Mouse (Mus musculus) left cerebral cortex, adult 11 months (tissue): ENCODE measurements around the gene Gm20388.

ENCODE experiments used
- DNase-seq: peaks from one replicate; pipeline ENCODE4 v3.0.0; 2022; ENCODE audit warnings: low spot score

The Gm20388 gene

GRCm38 (mm10) chr8:122526084-122526483 lies 2615.4 kb downstream of the Gm20388 start:
- DNase-seq, result no peak

DNA sequence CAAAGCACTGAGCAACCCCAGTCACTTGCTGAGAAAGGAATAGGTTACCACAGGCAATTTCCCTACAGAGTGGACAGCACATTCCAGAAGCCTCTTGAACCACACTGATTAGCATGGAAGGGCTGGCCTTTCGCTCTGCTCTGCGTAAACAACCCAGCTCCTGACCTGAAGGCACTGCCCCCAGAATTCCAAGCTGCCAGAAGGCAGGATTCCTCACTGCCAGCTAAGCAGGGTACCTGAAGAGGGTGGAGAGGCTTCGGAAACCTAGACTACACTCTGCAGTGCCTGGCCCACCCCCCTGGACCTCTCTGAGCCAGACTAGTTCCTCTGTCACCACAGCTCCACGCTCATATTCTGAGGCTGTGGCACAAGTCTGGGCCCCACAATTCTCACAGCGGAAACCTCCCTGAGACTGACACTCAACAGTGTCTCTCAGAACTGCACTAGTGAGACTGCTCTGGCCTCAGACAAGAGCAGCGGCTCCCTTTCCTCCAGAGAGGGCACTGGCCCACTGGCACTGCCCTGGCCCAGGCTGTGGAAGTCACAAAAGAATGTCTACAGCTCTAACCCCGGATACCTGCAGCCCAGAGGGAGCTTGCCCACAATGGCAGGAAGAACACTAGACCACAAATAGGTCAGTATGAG lies 2616.0 kb downstream of the Gm20388 start:
- DNase-seq, result no peak

DNA sequence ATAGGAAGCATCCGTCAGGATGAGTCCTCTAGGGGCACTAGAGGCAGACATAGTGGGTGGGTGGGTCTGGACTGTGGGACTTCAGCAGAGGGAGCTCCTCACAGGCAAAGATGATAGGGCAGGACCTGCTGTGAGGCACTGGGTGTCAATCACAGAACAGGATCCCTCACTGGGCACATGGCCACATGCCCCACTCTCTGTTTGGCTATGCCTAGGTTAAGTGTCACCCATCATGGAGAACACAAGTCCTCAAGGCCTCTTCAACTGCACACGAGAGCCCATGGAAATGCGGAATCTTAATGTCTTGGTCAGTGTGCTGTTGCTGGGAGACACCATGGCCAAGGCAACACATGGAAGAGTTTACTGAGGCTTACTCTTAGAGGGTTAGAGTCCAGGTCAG lies 2617.3 kb downstream of the Gm20388 start:
- no peak for DNase-seq

DNA sequence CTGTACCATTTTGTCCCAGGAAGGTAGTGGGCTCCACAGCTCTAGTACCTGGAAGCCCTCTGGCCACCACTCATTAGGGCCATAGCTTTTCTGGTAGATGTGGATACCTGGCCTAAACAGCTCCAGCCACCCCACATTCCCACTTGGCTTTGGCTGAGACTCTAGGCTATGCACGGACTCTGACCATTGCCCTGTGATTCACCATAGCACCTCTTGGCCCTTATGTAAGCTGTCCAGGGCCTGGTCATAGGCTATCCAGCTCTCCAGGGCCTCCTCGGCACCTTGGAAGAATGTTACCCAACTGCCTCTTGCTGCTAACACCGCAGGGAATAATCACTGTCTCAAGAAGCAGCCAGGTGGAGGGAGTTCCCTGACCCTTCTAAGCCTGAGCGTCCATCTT lies 2618.5 kb downstream of the Gm20388 start:
- DNase-seq, result no peak

DNA sequence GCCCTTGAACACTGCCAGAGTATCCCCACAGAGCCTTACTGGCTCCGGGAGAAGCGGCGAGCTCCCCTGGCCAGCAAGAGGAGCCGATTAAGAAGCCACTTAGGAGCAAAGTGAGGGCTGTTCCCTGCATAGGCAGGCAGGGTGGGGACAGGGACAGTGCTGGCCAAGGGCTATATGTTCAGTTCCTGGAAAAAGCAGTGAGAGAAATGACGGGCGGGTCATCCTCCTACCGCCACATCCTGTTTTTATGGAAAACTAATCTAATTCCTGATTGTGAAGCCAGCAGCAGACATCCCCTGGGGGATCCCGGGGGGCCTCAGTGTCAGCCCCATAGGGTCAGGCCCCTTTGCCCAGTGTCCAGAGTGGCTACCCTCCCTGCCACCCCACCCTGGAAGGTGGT lies 2620.7 kb downstream of the Gm20388 start:
- no peak for DNase-seq

GRCm38 (mm10) chr8:122537033-122537432 lies 2626.4 kb downstream of the Gm20388 start:
- DNase-seq, result no peak

- DNase-seq, result no peak
These were observed 2627.2 kb downstream of the Gm20388 start for GRCm38 (mm10) chr8:122537812-122538211.

DNA sequence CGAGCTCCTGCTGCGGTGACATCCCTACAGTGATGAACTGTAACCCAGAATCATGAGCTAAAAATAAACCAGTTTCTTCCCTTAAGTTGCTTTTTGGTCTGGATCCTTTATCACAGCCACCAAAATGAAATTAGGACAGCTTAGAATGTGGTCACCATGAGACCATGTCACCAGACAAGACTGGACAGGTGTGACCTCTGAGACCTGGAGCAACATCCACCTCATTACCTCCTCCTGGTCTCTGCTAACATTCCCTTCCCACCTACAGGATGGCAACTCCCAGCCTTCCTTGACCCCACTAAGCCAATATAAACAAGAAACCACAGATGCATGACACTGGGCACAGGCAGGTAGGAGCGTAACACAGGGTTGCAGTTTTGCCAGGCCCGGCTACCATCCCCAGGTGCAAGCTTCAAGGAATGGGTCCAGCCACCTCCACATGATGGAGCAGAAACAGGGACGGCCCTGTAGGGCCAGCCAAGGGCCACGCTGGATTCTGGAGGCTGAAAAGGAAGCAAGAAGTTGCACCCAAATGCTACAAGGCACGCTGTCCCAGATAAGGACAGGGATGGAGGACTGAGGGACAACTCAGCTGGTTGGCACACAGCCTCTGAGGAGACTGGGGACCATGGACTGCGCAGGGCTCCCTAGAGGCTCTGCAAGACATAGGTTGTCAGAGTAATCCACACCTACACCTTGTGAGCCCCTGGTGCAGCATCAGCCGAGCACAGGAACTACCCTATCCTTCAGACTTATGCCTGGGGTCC lies 2627.9 kb downstream of the Gm20388 start:
- DNase-seq, result no peak

GRCm38 (mm10) chr8:122544138-122544537 lies 2633.5 kb downstream of the Gm20388 start:
- no peak for DNase-seq

DNA sequence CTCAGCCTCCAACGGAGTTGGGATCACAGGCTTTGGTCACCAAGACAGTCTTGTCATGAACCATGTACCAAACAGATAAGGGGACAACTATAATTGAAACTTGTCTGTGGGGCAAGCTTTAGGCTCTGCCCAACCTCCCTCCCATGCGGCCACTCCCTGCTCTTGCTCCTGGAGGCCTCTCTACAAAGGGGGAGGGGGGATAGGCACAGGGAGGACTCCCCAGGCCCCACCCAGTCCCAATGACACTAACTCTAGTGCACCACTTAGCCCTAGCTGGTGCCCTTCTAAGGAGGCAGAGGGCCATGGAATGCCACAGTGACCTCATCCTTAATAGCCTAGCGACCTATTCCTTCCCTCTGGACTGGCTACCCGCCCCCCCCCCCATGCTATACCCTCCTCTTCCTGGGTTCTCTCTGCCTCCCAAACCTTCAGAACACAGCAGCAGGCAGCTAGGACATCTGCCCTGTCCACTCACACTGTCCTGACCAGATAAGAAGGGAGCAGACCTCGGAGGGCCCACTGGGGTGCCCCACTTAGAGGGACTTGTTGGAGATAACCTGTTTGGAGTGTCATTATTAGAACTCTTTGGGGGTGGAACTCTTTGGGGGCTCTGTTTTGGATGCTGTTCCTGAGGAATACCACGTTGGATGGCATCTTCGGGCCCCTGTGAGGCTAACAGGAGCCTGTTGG lies 2635.6 kb downstream of the Gm20388 start:
- no peak for DNase-seq

DNA sequence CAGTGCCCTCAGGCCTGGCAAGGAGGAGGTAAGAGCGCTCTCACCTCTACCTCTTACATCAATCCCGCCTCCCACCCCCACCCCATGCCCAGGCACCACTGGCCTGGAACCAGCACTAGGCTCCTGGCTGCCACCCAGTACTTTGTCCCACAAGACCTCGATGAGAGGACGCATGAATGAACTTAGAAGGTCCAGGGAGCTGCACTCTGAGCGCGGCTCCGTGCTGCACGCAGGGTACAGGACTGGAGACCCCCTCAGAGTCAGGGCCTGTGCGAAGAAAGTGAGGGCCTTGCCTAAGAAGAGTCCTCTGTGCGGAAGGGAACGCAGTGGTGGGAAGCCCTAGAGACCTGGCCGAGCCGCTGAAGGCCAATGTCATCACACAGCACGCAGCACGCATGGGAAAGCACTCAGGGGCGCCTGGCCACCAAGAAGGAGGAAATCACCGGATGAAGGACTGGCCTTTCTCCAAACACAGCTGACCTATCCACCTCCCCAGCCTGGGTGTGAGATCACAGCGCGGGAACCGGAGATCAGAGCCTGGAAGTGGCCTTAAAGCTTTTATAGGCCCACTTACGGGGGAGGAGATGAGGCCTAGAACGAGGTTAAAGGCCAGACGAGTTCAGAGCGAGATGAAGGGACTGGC lies 2636.3 kb downstream of the Gm20388 start:
- DNase-seq, result no peak

GRCm38 (mm10) chr8:122547815-122548214 lies 2637.2 kb downstream of the Gm20388 start:
- no peak for DNase-seq

- no peak for DNase-seq
These were observed 2637.7 kb downstream of the Gm20388 start for GRCm38 (mm10) chr8:122548331-122548730.

DNA sequence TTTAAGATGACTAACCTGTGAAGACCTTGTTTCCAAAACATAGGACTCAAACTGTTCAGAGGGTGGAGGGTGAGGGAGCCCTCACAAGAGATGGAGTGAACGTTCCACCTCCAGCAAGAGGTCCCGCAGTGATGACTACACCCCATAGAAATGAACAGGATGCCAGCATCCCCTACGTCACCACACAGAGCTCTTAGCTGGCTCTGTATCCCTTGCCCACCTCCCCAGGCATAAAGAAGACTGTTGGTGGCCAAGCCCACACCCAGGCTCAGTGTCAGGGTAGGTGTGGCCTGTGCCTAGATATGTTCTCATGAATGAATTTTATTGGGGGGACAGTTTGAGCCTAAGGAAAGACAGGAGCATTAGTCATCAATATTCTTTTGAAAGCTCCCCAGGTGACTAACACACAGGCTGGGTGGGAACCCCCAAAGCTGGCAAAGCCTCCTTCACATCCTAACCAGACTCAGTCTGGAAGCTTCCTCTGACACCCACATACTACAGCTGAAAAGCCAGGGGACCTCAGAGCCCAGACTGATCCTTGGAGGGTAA lies 2638.3 kb downstream of the Gm20388 start:
- DNase-seq, result no peak

GRCm38 (mm10) chr8:122550234-122550994 lies 2639.8 kb downstream of the Gm20388 start:
- DNase-seq, result no peak

DNA sequence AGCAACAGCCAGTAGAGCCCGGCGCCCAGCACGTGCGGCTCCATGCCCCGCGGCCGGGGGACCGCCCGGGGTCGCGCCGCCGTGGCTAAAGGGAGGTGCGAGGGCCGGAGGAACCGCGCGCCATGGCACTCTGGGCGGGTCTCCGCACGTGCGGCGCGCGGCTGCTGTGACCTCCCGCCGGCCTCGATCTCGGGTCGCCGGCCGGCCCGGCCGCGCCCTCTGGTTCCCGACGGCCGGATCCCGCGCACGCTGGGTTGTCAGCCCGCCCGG lies 2640.3 kb downstream of the Gm20388 start:
- no peak for DNase-seq

DNA sequence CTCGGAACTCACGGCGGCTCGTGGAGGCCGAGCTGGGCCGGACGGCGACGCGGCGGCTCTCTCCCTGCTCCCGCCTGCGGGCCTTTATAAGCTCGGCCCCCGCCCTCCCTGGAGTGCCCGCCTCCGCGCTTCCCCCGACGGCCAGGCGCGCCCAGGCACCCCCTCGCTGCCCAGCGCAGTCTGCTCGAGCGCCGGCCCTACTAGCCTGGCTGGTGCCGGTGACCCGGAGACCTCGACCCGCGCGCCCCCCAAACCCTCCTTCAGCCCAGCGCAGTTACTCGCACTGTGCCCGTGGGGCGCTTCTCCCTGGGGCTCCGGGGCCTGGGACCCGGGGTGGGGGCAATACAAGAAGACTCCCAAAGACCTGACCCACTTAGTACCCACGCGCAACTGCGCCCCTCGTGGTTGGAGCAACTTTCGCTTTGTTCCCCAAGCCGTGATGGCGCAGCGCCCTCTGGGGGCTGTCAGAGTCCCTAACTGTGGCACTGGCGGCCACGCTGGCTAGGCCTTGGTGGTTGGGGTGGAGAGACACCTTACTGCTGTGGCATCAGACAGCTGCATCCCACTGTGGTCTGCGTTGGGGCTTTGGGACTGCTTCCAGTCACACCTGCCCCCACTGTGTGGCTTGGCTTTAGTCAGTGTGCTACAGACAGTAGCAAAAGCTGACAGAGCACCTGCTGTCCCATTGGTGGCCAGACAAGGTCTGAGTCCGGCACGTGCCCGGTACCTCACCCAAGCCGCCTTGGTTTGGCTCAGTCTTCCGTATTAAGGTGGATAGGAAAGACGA lies 2640.8 kb downstream of the Gm20388 start, which contains the start of gene Piezo1:
TSS of gene Piezo1 (minus strand) at position 65 of the 787 bp plus-strand sequence.
- peak; percentile 51 for DNase-seq

DNA sequence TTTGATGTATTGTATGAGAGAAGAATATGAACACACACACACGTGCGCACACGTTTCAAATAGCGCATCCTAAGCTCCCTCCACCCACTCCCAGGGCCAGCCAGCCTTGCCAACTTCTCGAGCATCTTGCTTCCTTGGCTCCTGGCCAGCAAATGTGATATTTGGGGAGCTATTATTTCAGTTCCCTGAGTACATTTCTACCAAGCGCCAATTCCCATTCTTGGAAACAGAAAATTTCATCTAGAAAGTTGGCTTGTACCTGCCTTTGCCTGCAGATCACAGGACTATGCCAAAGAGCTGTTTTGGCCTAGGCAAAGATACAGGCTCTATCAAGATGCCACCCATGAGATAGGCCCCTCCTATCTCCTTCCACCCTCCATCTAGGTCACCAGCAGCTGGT lies 2644.1 kb downstream of the Gm20388 start:
- peak; percentile 63 for DNase-seq

DNA sequence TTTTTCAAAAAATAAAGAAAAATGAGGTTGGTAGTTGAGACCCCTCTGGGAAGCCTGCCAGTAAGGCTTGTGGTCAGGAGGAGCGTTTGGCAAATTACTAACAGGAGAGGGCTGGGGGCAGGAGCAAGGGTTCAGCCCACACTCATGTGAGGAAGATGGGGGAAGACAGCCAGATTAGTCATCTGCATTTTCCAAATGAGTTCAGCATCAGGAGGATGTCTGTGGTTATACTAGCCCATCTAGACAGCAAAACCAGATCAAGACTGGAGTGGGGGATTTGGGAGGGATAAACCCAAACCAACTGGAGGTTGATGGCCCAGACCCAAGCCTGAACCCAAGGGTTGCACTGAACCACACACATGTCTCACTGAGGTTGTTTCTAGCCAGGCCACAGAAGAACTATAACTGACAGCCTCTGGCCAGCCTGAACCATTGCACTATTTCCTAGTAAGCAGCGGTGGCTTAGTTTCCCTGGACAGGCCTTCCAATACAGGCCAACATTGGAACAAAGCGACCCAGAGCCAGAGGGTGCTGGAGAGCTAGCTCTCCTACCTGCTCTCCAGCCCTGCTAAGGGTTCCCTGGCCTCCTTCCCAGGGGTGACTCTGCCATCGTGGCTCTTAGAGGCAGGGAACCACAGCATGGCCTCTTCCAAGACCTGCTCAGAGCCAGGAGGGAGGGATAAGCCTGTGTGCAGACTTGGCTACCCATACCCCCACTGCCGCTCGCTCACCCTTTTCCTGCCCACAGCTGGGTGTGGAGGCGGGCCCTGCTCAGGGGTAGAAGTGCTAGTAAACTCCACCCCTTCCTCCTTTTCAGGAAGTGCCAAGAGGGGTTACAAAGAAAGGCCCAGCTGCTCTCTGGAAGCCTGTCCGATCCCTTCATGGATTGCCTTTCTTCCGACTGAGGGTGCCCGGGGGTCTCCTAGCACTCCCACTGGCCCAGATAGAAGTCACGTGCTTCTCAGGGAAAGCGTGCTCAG lies 2645.7 kb downstream of the Gm20388 start:
- no peak for DNase-seq
